Mouse (Mus musculus): ENCODE measurements at regions not wholly inside any gene's neighbourhood (a gene's known extent, or its start where the extent isn't known, plus 50 kb on each side); places are given as distances from the start of the nearest gene placed in this dataset.

DNA sequence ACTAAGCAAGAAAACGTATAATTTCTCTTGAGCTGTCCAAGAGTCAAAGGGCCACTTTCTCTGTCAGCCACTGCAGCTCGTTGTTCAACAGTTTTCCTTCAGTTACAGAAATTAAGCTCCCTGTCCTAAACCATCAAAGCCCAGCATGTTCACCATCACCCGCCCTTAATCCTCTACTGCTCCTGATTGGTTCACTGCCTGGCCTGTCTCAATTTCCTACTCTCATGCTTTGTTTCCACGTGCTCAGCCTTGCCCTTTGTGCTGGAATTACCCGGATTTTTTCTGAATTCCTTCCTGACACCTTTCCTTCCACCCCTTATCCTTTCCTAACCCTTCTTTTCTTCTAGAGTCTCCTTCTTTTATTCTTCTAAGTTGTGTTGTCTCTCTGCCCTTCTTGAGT lies 92.4 kb downstream of the Fasl start:
- TF ChIP-seq CTCF (IDR thresholded peaks at IDR 0.05; ENCODE audit: borderline replicate concordance, insufficient read depth, low read depth, low read length) = no peak
- no peak for TF ChIP-seq POLR2A (IDR thresholded peaks at IDR 0.05; ENCODE audit: borderline replicate concordance, insufficient read depth, low read length)
